Mouse (Mus musculus) lung, postnatal 0 days (tissue): ENCODE measurements around the gene Rnf182.

Source experiments
- CTCF ChIP-seq: IDR thresholded peaks from 2 replicates; pipeline ENCODE4 v1.5.1; 2016; ENCODE audit warnings: antibody characterized with exemption, mild to moderate bottlenecking
- EP300 ChIP-seq: IDR thresholded peaks from 2 replicates; pipeline ENCODE4 v1.6.1; 2016; ENCODE audit warnings: antibody characterized with exemption, mild to moderate bottlenecking, control low read depth

GRCm38 (mm10) chr13:43677159-43677882 lies 61.8 kb downstream of the Rnf182 start:
- TF ChIP-seq EP300 = no peak
- no peak for TF ChIP-seq CTCF
